Comparison of ENCODE assay signal across 8 mouse cellular contexts in genomic region chr11:21238279-21239020, GRCm38 (mm10). TPM values are rescaled to one million over a fixed set of nuclear protein-coding genes. Genes with fewer than 3 reads are reported as not detected.
DNase-seq lines count a peak whose midpoint lies in the region; ATAC-seq lines count a peak whose summit lies in the region.

No protein-coding gene starts in this region.

- peak overlapping the region; percentile 97 for H3K9ac ChIP-seq in forebrain, embryonic 16.5 days (replicated peaks; ENCODE audit: low read depth, low read length)
- peak overlapping the region; percentile 82 for H3K9ac ChIP-seq in intestine, embryonic 14.5 days (ENCODE audit: low read length)
- H3K9ac ChIP-seq in lung, embryonic 15.5 days = peak overlapping the region; percentile 98

- peak overlapping the region; percentile 56 for H3K4me2 ChIP-seq in forebrain, embryonic 16.5 days (ENCODE audit: low read length)
- peak overlapping the region; percentile 56 for H3K4me2 ChIP-seq in intestine, embryonic 14.5 days (ENCODE audit: low read length)
- H3K4me2 ChIP-seq in lung, embryonic 15.5 days = peak overlapping the region; percentile 69

- H3K27ac ChIP-seq in brown adipose tissue, adult 24 weeks (replicated peaks; ENCODE audit: low read depth, low read length) = peak overlapping the region; percentile 98
- peak overlapping the region; percentile 95 for H3K27ac ChIP-seq in forebrain, embryonic 16.5 days (ENCODE audit: low read length)
- peak overlapping the region; percentile 96 for H3K27ac ChIP-seq in intestine, embryonic 14.5 days (ENCODE audit: low read depth)
- peak overlapping the region; percentile 95 for H3K27ac ChIP-seq in lung, embryonic 15.5 days

- WGBS in forebrain, embryonic 16.5 days = under 1% methylated on average over 55 of the region's 65 CpGs
- 1% methylated on average over 49 of the region's 65 CpGs for WGBS in intestine, embryonic 14.5 days
- WGBS in lung, embryonic 15.5 days = under 1% methylated on average over 43 of the region's 65 CpGs

- H3K9me3 ChIP-seq in forebrain, embryonic 16.5 days (ENCODE audit: control insufficient read depth, low read length) = no peaks in the 10 kb centered on the region
- no peaks in the 10 kb centered on the region for H3K9me3 ChIP-seq in intestine, embryonic 14.5 days (ENCODE audit: control insufficient read depth, low read length)
- no peaks in the 10 kb centered on the region for H3K9me3 ChIP-seq in lung, embryonic 15.5 days

- ATAC-seq in forebrain, embryonic 16.5 days = peak; percentile 93
- peak; percentile 88 for ATAC-seq in intestine, embryonic 14.5 days (replicated peaks; ENCODE audit: low FRiP score, low TSS enrichment, low read depth)
- peak; percentile 78; the same call in 1 of the 2 replicates for ATAC-seq in lung, embryonic 15.5 days (ENCODE audit: borderline replicate concordance, extremely low read depth, low FRiP score, low TSS enrichment)

- peak; percentile 60 for DNase-seq in left cerebral cortex, postnatal 4 days
- no peak for DNase-seq in left cerebral cortex, adult 11 months (ENCODE audit: low spot score)
- DNase-seq in intestine, embryonic 14.5 days (ENCODE audit: low spot score) = peak; percentile 86
- DNase-seq in ovary, postnatal 10 days (ENCODE audit: low spot score) = peak; percentile 38
- peak; percentile 72 for DNase-seq in yolk sac, embryonic 10.5 days (ENCODE audit: low spot score)

- intact Hi-C loops in left cerebral cortex, postnatal 4 days (cut with DNase I) = no loop called here

- H3K36me3 ChIP-seq in forebrain, embryonic 16.5 days (ENCODE audit: control insufficient read depth, insufficient read depth) = no peaks in the 10 kb centered on the region
- H3K36me3 ChIP-seq in intestine, embryonic 14.5 days (ENCODE audit: control insufficient read depth, insufficient read depth, low read length) = no peaks in the 10 kb centered on the region
- no peaks in the 10 kb centered on the region for H3K36me3 ChIP-seq in lung, embryonic 15.5 days

- H3K27me3 ChIP-seq in forebrain, embryonic 16.5 days (replicated peaks; ENCODE audit: control insufficient read depth, insufficient read depth, low read length) = no peaks in the 10 kb centered on the region
- H3K27me3 ChIP-seq in intestine, embryonic 14.5 days (replicated peaks; ENCODE audit: control insufficient read depth, insufficient read depth, low read length) = no peaks in the 10 kb centered on the region
- no peaks in the 10 kb centered on the region for H3K27me3 ChIP-seq in lung, embryonic 15.5 days

- peak overlapping the region; percentile 98 for H3K4me3 ChIP-seq in brown adipose tissue, adult 24 weeks (ENCODE audit: insufficient read depth, low read depth, low read length)
- H3K4me3 ChIP-seq in forebrain, embryonic 16.5 days (replicated peaks; ENCODE audit: low read length) = peak overlapping the region; percentile 87
- peak overlapping the region; percentile 57 for H3K4me3 ChIP-seq in intestine, embryonic 14.5 days (ENCODE audit: low read depth, low read length)
- peak overlapping the region; percentile 96 for H3K4me3 ChIP-seq in lung, embryonic 15.5 days

- peaks cover 4% of the 10 kb centered on the region for H3K4me1 ChIP-seq in brown adipose tissue, adult 24 weeks (ENCODE audit: control insufficient read depth, insufficient read depth, insufficient read length, low read length)
- H3K4me1 ChIP-seq in forebrain, embryonic 16.5 days (replicated peaks; ENCODE audit: control insufficient read depth, insufficient read depth, low read length) = peaks cover 13% of the 10 kb centered on the region
- H3K4me1 ChIP-seq in intestine, embryonic 14.5 days (replicated peaks; ENCODE audit: control insufficient read depth, insufficient read depth, low read length) = peaks cover 9% of the 10 kb centered on the region
- H3K4me1 ChIP-seq in lung, embryonic 15.5 days = peaks cover 22% of the 10 kb centered on the region

RNA-seq across cellular contexts. Expression of gene Vps54, which starts 0.6 kb away (rescaled TPM):
- 10 to 100 TPM; 34.7 to 36.8 TPM for total RNA-seq in left cerebral cortex, postnatal 4 days (2021)
- 24.0 and 27.4 TPM in 2 replicates for polyA plus RNA-seq in brown adipose tissue, adult 24 weeks (2012; ENCODE audit: insufficient read depth, insufficient read length, missing spikeins)
- polyA plus RNA-seq in forebrain, embryonic 16.5 days (2015; fragmentation: Nextera tagmentation; extraction: Ambion mirVana) = 9.8 and 11.1 TPM in 2 replicates
- polyA plus RNA-seq in intestine, embryonic 14.5 days (2014; fragmentation: Nextera tagmentation; extraction: Ambion mirVana) = 15.4 and 15.5 TPM in 2 replicates
- 12.3 and 13.6 TPM in 2 replicates for polyA plus RNA-seq in lung, embryonic 15.5 days (2015; fragmentation: Nextera tagmentation; extraction: Ambion mirVana)
